Mouse (Mus musculus): ENCODE data around the gene Zcchc2. TPM values are rescaled to one million over a fixed set of nuclear protein-coding genes. Genes with fewer than 3 reads are reported as not detected.

Gene Zcchc2
- total RNA-seq (2021) = 10 to 100 TPM; 21.0 to 21.3 TPM

DNA sequence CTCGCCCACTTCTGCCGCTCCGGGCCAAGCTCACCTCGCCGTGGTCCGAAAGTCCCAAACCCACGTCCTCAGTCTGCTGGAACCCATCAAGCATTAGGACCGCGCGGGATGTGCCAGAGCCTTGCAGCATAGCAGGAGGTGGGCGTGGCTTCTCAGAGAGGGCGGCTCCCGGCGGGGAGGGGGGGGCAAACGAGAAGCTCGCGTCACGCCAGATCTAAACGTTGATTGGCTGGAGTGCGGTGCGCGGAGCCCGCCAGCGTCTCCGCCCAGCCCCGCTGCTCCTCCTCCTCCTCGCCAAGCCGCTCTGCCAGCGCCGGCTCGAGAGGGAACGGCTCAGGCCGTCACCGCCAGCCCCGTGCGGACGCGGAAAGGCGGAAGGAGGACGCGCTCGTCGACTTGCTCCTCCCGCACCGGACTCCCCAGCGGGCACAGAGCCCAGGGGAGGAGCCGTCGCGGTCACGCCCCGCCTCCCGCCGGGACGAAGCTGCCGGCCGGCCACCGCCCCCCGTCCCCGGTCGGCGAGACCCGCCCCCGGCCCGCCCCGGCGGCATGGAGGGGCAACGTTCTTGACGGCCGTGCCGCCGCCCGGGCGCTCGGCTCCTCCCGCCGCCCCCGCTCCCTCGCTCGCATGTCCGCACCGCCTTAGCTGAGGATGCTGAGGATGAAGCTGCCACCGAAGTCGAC, at the start of gene Zcchc2:
Gene Zcchc2 (plus strand): TSS at position 269 of the 684 bp plus-strand sequence.
- peak; percentile 98 to 99 for DNase-seq

DNA sequence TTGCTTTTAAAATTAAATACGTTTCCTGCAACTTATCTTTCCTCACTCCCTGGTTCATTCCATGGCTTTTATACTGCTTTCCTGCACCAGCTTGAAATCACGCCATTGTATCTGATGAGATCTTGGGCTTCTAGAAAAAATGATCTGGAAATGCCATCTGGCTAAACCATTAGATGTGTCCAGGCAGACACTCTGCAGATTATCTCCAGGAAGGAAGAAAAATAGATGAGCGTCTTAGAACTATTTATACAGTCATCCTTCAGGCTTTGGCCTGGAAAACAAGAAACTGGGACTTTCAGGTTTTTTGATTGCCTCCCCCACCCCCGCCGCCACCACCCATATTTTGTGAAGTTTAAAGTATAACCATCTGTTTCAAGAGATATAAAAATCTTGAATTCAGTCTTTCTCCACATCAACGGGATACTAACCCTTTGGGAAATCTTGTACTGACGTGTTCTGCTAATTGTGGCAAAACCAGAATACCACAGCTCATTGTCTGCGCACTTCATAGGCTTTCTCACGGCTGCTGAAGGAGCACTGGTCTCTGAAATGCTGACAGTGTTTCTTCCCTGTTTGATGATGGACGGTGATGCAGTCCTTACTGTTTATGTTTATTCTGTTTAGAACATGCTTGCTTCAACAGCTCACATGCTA, 45.2 kb upstream of the Zcchc2 start:
- no peak for DNase-seq

DNA sequence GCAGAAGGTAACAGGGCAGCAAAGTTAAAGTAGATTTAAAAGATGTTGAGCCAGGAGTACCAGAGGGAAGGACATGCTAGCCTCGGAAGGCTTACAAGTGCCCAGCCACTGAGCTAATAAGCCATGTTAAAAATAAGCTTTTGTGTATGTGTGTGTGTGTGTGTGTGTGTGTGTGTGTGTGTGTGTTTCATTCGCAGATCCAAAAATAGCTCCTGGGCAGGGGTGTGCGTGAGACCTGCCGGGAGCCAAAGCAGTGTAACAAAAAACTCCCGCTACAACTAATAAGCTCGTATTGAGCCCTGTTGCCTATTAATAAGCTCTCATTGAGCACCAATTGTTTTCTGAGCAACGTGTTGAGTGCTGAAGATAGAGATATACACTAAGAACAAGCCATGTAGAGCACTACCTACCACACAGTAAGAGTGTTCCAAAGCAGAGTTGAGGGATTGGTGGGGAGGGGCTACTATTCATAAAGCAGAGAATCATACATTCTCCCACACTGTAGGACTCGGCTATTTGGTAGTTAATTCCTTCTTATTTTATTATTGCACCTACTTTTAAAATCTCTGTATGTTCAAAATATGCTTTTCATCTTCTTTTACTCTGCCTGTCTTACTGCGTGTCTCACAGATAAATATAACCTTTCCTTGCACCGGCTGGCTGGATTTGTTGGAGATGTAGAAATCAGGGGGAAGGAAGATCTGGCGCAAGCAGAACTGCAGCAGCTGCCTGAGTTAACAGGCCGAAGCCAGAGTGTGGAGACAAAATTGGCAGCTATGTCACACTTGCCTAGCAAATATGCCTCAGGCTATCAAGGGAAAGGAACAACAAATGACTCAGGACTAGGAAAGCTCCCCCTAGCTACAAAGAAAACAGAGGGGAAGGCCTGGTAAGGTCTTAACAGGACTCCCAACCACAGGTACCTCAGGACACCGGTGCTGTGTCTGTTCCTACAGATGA, 43.3 kb upstream of the Zcchc2 start:
- DNase-seq = peak; percentile 20 to 39

DNA sequence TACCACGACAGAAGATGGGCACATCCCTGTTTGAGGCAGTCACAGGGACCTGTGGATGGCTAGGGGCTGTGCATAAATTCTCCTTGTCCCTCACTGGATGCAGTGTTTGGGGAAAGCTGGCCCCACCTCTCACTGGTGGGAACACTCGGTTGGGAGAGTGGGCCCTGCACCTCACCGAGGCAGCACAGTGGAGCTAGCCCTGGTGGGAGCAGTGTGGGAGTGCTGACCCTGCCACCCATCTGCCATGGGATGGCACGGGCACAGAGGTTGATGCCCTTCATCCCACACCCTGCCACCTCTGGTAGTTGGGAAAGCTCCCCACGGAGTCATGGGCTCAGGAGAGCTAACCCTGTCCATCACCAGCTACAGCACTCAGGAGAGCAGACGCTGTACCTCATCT, 41.9 kb upstream of the Zcchc2 start:
- DNase-seq = no peak

DNA sequence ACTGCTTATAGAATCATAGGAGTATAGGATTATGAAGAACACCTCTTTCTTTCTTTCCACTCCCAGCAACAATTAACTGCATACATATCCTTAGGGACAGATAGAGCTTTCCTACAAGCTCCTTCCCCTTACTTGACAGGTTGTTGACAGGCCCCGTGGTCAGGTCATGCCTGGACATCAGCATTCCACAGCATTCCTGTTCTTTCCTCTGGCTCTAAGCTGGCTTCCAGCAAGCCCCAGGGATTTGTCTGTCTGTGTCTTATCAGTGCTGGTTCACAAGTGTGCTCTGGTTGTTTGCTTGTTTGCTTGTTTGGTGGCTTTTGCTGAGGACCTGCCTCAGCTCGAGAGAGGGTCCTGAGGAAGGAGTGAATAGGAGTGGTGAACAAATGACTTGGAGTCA, 36.6 kb upstream of the Zcchc2 start:
- DNase-seq = no peak

DNA sequence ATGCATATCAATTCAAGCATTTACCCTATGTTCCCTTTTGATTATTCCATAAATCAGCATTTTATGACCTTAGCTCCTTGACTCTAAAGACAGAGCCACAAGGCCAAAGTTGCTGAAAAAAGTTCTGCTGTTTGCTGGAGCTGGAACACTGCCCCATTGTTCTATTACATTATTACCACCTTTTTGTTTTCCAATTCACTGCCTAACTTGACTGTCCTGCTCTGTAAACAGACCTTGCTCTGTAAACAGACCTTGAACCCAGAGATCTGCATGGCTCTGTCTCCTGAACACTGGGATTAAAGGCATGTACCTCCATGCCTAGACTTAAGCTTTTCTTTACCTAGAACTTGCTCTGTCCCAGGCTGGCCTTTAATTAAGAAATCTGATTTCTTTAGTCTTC, 36.2 kb upstream of the Zcchc2 start:
- no peak for DNase-seq

DNA sequence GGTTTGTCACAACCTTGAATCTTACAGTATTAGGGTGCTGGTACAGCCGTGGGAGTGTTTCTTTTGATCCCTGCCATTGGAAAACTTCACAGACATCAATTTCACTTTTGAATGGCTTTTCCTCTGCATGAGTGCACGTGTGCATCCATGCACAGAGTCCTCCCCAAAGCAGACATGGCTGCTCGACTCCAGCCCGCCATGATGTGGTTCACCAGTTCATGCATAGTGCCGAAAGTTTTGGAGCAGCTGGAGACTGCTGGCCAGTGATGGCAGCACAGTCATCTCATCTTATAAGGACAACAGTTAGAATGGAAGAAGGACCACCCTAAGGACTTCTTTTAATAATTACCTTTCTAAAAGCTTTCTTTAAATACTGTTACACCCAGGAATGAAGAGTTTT, 34.1 kb upstream of the Zcchc2 start:
- DNase-seq = no peak

DNA sequence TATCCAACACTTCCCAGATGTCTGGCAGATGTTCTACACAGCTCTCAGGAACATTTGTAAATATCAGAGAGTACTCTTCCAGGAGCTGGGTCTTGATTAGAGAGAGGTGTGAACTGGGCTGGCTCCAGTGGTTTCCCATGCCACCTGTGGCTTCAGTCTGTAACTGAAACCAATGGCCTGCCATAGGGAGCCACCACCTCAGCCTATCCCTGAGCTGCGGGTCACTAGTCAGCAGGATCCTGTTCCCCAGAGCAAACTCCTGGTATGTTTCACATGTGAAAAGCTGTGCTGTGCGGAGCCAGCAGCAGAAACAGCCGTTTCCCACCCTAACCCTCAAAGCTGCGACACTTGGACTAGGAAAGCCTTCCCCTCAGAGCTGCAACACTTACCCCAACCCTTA, 28.7 kb upstream of the Zcchc2 start:
- no peak for DNase-seq

DNA sequence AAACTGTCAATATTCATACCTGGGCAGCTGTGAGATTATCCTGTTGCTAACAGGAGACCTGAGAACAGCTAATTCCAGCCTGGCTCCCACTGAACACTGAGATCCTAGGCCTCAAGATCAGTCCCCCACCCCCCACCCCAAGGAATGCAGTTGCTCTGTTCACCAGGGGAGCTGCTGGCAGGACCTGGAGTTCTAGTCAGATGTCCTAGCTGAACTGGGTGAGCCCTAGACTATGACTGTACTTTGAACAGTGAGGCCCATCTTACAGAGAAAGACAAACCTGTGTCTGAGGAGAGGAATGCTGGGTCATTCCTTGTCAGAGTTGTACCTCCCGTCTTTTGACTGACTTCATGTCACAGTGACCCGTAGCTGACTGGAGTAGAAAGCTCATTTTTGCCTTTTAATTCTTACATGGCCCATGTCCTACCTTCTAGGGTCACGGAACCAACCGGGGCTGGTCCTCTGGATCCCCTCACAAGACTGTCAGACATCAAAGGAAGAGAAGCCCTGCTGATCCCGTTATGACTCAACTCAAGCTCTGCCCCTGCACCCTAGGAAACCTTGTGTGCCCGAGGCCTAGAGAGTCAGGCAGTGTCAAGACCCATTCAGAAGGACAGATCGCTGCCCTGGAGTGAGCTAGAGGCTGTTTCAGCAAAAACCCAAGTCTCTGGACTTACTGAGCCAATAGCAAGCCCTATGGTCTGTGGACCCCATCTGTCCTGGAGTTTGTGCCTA, 28.0 kb upstream of the Zcchc2 start:
- no peak for DNase-seq

DNA sequence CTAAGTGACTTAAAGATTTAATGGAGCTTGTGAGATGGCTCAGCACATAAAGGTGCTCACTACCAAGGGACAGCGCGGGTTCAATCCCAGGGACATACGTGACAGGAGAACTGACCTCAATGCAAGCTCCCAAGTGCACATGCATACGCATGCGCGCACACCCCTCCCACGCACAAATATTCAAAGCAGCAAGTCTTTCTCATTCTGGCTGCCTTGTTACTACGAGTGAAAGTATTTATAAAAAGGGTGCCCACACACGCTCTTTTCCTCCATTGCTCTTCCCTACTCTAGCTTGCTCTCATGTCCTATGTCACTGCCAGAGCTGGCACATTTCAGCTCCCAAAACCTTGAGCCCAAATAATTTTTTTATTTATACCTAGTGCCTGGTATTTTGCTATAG, 27.4 kb upstream of the Zcchc2 start:
- DNase-seq = no peak

DNA sequence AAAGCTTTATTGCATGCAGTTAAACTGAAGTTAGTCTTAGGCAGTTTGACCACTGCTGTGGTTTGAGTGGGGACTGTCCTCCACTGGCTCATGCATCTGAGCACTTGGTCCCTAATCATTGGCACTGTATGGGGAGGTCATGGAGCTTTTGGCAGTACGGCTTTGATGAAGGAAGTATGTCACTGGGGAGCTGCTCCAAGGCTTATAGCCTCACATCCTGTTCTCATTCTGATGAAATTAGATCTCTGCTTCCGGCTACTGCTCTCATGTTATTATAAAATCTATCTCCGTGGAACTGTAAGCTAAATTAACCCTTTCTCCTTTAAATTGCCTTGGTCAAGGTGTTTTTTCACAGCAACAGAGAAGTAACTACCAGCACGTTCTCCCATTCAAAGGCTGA, 25.7 kb upstream of the Zcchc2 start:
- no peak for DNase-seq

DNA sequence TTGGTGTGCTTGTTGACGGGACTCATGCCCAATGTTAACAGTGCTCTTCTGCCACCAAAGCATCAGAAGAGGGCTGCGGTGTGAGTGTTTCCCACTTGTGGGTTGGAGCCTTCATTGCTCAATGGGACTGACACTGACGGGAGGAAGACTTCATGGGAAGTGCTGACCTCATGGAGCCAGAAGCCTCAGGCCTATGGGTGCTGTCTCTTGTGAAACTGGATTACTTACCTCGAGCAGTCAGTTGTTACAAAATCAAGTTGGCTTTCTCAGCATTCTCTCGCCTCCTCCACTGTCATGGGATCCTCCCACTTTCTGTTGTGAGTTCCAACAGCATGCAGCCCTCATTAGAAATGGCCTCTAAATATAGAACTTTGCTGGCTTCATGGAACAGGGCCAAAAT, 25.0 kb upstream of the Zcchc2 start:
- no peak for DNase-seq

DNA sequence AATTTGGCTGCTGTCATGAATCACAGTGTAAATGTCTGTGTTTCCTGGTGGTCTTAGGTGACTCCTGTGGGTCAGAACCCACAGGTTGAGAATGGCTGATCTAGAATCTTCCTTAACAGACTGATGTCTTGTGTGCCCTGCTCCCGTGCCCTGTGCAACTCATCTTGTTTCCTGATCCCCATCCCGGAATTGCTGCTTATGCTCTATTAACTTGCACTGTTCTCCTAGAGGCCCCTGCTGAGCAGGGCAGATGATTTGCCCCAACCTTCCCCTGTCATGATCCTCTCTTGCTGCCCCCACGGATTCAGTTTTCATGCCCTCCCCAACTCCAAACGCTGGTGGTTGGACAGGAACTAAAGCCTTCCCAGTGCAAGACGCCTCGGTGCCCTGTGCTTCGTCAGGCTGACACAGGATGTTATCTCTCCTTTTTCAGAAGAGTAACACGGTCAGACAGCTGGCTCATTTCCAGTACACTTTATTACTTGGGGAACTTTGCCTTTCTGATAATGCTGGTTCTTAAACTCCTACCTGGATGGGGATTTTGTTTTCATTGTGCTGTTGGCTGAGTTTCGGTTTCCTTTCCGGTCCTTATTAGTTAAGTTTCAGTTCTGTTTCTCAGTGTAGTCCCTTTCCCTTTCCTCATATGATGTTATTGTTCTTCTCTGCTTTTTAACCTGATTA, 18.6 kb upstream of the Zcchc2 start:
- no peak for DNase-seq

DNA sequence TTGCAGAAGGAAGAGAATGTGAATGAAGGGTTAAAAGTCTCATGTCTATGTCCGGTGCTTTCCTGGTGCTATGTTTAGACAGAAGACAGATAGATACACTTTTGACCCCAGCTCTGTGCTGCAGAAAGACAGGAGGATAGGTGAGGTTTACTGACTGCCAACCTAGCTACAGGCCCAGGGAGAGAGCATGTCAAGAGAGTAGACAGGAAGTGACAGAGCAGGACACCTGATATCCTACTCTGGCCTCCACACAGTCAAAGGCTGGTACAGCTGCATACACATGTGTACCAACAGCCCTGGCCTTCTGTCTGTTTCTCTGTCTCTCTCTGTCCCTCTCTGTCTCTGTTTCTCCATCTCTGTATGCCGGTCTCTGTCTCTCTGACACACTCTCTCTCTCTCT, 16.2 kb upstream of the Zcchc2 start:
- no peak for DNase-seq

DNA sequence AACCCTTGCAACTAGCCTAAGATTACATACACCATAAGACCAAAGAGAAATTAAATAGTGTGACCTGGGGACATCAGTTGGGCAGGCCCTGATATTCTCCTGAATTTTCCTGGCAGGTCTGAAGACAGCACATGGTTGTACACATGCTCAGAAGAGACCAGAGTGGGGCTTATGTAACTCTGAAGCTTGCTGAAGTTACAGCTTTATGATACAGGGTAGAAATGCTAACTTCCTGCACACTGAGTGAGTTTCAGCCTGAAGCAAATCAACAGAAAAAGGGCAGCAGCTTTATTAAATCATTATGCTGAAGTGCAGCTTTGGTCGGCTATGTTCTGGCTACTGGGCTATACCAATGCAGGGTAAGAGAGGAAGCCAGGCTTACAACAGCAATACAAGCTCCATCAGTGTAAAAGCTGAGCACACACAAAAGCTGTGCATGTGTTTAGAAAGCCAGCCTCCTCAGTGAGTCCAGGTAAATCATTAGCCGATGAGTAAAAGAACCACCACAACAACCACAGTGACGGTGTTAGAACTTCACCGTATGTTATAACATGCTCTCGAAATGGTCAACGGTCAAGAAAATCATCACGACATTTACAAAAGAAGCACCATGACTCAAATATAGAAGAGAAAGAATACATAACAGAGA, 12.6 kb upstream of the Zcchc2 start:
- DNase-seq = no peak

DNA sequence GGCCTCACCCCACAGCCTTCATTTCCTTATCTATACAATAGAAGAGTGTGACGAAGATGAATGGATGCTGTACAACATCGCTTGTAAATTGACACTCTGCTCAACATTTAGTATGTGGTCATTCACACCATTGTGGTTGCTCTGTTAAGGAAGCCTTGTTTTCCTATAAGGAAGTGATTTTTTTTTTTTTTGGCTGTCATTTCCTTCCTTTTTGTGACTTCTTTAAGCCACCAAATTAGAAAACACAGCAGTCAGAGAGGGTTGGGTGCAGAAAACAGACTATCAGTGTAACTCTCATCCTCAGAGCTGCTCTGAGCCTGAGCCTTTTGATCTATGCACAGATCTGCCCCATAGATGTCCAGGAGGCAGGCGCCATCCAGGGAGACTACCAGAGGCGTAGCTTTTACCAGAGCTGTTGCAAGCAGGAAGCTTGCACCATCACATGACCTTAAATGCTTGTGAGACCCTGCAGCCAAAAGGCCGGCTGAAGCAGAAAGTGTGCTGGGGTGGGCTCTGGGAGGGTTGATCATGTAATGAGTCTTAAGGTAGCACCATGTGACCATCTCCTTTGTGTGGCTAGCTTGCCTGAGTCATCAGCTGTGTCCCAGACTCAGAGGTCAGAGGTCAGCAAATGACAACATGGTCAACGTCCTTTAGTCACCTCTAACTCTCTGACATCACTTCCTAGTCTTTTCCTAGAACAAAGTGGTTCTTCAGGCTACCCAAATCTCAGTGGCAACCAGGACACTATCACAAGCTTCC, 9.2 kb upstream of the Zcchc2 start:
- DNase-seq = no peak

DNA sequence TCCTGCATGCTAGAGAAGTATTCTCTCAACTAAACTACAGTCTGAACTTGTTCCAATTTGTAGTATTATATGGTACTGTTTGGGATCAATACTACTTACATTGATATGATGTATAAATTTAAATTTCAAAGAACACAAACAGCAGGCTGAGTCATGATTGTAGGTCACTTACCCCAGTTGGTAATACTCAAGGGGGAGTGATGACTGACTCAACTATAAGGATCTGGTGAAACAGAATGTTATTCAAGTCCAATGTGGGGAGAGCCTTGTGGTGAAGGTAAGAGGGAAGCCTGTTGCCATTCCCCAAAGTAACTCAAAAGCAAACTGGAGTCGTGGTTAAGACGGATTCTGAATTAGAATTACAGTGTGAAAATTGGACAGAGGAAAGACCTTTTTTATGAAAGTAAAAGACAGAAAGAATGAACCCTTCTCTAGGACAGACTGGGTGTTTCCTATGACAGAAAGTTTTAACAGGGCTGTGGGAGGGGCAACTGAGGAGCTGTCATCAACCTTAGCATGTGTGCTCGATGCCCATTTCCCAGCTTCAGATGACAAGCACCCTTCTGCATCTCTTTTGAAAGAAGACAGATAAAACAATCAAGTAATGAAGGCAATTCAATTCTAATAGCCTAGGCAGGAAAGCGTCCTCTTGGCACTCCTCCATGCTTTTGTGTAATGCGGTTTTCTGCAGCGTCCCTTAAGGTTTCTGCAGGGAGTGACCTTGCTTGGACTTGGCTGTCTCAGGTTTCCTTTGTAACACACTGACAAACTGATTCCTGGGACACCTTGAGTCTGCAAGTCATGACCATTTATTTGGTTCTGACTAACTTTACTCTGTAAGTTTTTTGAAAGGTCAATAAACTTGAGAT, 7.5 kb upstream of the Zcchc2 start:
- no peak for DNase-seq

DNA sequence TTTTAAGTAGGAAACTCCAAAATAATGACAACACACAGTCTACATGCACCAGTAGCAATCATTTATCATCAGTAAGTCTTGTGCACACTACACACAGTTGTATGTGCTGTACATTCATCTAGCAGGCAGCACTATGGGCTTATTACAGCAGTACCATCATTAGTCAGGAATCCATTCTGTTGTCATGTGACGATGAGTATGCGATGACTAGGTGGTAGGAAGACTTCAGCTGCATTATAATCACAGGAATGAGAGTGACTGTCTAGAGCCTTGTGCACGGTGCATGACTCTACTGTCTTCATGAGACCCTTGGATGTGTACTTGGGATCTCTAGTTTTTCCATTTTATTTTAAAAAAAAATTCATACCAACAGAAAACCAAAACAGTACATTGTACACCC, 6.0 kb upstream of the Zcchc2 start:
- DNase-seq = no peak

DNA sequence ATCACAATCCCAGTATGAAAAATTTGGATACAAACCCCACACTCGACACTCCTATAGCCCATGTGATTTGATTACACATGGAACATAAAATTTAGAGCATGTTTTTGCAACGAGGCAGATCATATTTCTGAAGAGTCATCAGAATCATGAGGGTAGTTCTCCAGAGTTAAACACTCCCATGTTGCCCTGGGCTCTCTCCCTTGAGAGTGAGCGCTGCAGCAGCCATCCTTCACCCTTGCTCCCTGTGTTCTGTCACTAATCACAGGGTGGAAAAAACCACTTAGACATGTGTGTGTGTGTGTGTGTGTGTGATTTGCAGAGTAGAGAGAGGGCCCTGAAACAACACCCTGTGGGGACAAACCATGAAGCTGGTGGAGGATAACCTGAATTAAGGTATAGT, 2.0 kb upstream of the Zcchc2 start:
- DNase-seq = no peak
